Mouse (Mus musculus): ENCODE measurements around the gene Lat2.

The Lat2 gene

GRCm38 (mm10) chr5:134577534-134577933 is 37.3 kb downstream of the Lat2 start:
- in situ Hi-C loops (cut with MboI; ENCODE audit: unreplicated experiment in 2 of 2): no loop called here

- in situ Hi-C loops (cut with MboI; ENCODE audit: unreplicated experiment in 2 of 2): no loop called here
These were observed 38.2 kb downstream of the Lat2 start for GRCm38 (mm10) chr5:134576517-134577220.

GRCm38 (mm10) chr5:134575833-134576232 is 39.0 kb downstream of the Lat2 start:
- in situ Hi-C loops (cut with MboI; ENCODE audit: unreplicated experiment in 2 of 2): no loop called here

DNA sequence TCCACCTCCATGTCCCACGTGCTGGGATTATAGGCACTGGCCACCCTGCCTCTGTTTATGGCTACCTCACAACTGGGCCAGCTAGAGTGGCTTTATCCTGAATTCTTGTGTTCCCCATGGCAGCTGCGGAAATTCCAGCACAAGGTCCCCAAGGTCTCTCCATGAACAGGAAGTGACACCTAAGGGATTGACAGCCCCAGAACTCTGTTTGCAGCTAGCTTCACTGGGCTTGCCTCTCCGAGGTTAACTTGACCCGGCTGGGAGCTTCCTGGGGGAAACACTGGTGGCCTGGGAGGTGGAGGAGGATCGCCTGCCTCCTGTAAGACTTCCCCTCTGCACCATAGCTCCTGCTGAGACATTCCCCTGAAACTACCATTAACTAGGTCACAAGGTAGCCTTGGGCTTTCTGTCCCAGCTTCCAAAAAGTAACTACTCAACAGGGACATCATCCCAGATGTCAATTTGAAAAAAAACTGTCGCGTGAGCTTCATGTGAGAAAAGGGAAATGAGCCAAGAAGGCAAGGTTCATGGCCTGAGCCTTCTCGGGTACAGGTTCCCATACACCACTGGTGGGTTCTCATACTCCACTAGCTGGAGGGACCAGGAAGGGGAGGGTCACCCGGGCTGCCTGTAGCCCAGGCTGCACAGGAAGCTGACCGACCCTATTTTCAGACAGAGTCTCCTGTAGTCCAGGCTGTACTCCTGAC is 42.2 kb downstream of the Lat2 start:
- in situ Hi-C loops (cut with MboI; ENCODE audit: unreplicated experiment in 2 of 2): no loop called here

- in situ Hi-C loops (cut with MboI; ENCODE audit: unreplicated experiment in 2 of 2): no loop called here
These were observed 42.9 kb downstream of the Lat2 start for GRCm38 (mm10) chr5:134571730-134572507.

- in situ Hi-C loops (cut with MboI; ENCODE audit: unreplicated experiment in 2 of 2): no loop called here
These were observed 45.8 kb downstream of the Lat2 start for GRCm38 (mm10) chr5:134568964-134569491.

DNA sequence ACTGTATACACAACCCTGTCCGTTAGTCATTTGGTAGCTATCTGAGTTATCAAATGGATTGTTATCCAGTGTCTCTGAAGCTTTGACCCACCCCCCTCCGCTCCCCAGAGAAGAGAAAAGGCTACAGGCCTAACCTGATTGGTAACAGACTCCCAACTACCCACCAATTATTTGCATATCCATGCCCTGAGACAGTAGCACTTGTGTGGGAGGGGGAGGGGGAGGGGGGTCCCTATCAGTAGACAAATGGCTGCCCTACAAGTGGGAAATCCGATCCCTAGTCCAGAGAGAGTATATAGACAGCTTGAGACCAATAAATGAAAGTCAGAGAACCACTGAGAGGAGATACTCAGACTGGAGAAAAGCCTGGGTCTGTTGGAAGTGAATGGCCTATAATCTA is 46.8 kb downstream of the Lat2 start:
- in situ Hi-C loops (cut with MboI; ENCODE audit: unreplicated experiment in 2 of 2): no loop called here

GRCm38 (mm10) chr5:134567445-134567844 is 47.4 kb downstream of the Lat2 start:
- in situ Hi-C loops (cut with MboI; ENCODE audit: unreplicated experiment in 2 of 2): no loop called here

- in situ Hi-C loops (cut with MboI; ENCODE audit: unreplicated experiment in 2 of 2): no loop called here
These were observed 49.1 kb downstream of the Lat2 start for GRCm38 (mm10) chr5:134565696-134566095.

GRCm38 (mm10) chr5:134564272-134564671 is 50.6 kb downstream of the Lat2 start:
- in situ Hi-C loops (cut with MboI; ENCODE audit: unreplicated experiment in 2 of 2): no loop called here

- in situ Hi-C loops (cut with MboI; ENCODE audit: unreplicated experiment in 2 of 2): no loop called here
These were observed 54.2 kb downstream of the Lat2 start for GRCm38 (mm10) chr5:134560450-134561171.

DNA sequence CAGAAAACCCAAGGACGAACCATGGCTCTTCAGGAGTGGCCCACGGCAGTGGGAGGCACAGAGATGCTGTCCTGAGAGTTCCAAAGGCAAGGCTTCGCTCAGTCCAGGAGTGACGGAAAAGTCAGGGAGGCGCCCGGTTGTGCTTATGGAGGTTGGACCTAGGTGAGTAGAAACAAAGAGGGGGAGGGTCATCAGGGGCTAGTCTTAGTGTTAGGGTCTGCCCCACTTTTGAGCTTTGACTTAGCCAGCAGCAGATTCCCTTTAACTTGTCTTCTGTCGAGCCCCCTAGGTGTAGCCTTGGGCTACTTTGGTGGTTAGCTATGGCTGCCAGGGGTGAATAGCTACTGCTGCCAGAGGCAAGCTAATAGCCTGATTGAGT is 54.8 kb downstream of the Lat2 start, which contains the start of gene Syna:
TSS of gene Syna (minus strand) at position 101 of the 379 bp plus-strand sequence.
- in situ Hi-C loops (cut with MboI; ENCODE audit: unreplicated experiment in 2 of 2): no loop called here

DNA sequence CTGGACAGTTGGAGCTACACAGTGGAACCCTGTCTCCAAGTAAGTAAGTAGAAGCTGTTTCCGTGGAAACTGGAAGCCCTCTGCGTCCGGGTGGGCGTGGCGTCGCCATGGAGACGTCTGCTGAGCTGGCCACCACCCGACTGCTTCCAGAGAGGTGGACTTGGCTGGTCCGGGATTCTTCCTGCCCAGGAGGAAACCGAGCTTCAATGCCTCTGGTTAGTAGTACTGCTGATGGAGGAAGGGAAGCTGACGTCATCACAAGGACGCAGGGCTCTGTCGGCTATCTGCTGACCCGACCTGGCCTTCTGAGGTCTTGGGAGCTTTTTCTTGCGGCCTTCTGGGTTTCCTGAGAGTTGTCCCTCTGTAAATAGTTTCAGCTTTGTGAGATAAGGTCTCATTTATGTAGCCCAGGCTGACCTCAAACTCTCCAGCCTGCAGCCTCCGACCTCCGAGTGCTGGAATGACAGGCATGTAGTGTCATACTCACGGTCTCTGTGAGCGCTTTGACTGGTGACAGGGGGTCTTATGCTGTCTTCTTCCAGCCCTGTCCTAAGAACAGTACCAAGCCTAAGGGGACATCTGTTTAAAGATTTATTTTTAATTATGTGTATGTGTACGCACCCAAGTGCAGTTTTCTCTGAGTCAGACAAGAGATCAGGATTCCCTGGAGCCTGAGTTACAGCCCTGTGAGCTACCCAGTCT is 59.2 kb downstream of the Lat2 start:
- in situ Hi-C loops (cut with MboI; ENCODE audit: unreplicated experiment in 2 of 2): no loop called here

DNA sequence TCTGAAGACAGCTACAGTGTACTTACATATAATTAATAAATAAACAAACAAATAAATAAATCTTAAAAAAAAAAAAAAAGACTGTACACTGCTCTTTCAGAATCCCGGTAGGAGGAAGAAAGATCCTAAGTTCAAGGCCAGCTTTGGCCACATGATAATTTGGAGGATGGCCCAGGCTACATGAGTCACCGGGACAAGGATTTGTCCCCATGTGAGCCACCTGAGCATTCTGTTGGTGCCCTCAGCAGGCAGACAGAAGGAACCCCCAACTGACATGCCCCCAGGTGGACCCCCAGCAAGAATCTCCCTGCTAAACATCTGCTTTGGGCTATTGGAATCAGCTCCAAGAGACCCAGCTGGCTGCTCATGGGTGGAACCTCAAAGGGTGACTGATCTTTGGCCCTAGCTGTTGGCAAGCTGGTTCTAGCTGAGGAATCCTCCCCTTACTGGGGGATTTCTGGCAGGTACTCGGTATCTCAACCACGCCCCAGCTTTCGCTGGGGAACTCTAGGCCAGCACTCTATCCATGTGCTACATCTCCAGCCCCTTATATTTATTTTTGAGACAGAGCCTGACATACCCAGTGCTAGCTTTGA is 60.8 kb downstream of the Lat2 start:
- in situ Hi-C loops (cut with MboI; ENCODE audit: unreplicated experiment in 2 of 2): no loop called here

DNA sequence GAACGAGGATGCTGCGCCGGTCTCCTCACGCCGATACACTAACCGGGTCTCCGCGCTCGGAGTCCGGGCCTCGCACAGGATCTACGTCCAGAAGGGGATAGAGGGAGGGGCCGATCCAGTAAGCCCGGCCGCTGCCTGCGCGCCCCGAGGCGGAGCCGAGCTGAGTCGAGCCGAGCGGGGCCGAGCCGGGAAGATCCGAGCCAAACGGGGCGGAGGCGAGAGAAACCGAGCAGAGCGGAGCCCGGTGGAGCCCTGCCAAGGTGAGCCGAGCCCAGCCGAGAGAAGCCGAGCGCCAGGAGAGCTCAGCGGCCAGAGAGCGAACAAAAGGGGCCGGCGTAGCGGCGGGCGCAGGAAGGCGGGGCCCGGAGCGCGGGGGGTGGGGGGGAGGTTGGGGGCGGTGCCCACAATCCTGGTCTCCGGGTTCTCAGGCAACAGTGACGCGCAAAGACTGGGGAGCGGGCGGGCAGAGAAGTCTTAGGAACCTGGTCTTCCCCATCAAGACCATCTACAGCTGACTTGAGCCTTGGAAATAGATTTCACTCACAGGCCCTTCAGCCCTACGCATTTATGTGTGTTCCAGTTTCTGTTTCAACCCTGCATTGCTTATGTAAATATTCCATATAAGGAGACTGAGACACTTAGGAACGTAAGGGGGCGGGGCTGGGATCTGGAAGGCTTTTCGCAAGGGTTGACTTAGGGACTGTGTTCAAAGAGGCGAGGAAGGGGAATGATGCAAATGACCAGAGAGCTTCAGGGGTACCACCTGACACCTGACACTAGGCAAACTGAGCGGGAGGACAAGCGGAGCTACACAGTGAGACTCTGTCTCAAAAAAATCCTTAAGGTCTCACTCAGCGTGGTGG is 62.5 kb downstream of the Lat2 start, which contains the start of gene Clip2:
TSS of gene Clip2 (minus strand) at position 325 of the 863 bp plus-strand sequence.
- in situ Hi-C loops (cut with MboI; ENCODE audit: unreplicated experiment in 2 of 2): no loop called here

GRCm38 (mm10) chr5:134551233-134552109 is 63.4 kb downstream of the Lat2 start:
- in situ Hi-C loops (cut with MboI; ENCODE audit: unreplicated experiment in 2 of 2): no loop called here

- in situ Hi-C loops (cut with MboI; ENCODE audit: unreplicated experiment in 2 of 2): no loop called here
These were observed 64.0 kb downstream of the Lat2 start for GRCm38 (mm10) chr5:134550836-134551232.
